Mouse (Mus musculus): ENCODE measurements around the gene Gm45623. TPM values are rescaled to one million over a fixed set of nuclear protein-coding genes. Genes with fewer than 3 reads are reported as not detected.

Gene Gm45623
- not detected for polyA plus RNA-seq (2017; shearing (Covaris generic))

GRCm38 (mm10) chr13:56753192-56753951 is at the start of gene Gm45623:
Gm45623 (minus strand) TSS chr13:56753827.

GRCm38 (mm10) chr13:56702469-56703221 is 51.0 kb downstream of the Gm45623 start, which contains the start of gene Smad5:
Smad5 (plus strand) TSS chr13:56703010.

Other genes with a start within 250 kb of the Gm45623 start
- gene Fbxl21, start 231.4 kb downstream of the Gm45623 start, polyA plus RNA-seq (2017; shearing (Covaris generic)), result 1.6 TPM
- not detected for gene Lect2, start 205.3 kb downstream of the Gm45623 start, polyA plus RNA-seq (2017; shearing (Covaris generic))
- gene Tgfbi, start 144.3 kb downstream of the Gm45623 start, polyA plus RNA-seq (2017; shearing (Covaris generic)), result not detected
- gene Smad5, start 50.8 kb downstream of the Gm45623 start, polyA plus RNA-seq (2017; shearing (Covaris generic)), result 33.3 TPM
- not detected for gene Trpc7, start 142.2 kb upstream of the Gm45623 start, polyA plus RNA-seq (2017; shearing (Covaris generic))

All from effector memory CD4-positive, alpha-beta T cell, adult 5 months (primary cell).